Mouse (Mus musculus) lung, embryonic 16.5 days (tissue): ENCODE measurements around the gene Ndfip2. TPM values are rescaled to one million over a fixed set of nuclear protein-coding genes. Genes with fewer than 3 reads are reported as not detected.

Source experiments
- ATAC-seq: fragments of 200-750 bp; cut with Nextera tagmentation; 2 replicates; pipeline ENCODE4 v1.8.0; 2017; ENCODE audit warnings: low read depth, mild to moderate bottlenecking, moderate library complexity
- H3K27ac ChIP-seq: fragments of 300-500 bp; sonication (generic); 2 replicates; pipeline ENCODE4 v1.5.1; 2014; ENCODE audit warnings: mild to moderate bottlenecking, control low read depth, low read length
- H3K27me3 ChIP-seq: fragments of 300-500 bp; sonication (generic); 2 replicates; pipeline ENCODE4 v1.6.1; 2014; ENCODE audit warnings: low read depth, low read length, mixed read lengths; ENCODE audit not compliant: control insufficient read depth, insufficient read depth
- H3K36me3 ChIP-seq: fragments of 300-500 bp; sonication (generic); 2 replicates; pipeline ENCODE4 v1.6.1; 2014; ENCODE audit warnings: low read length; ENCODE audit not compliant: control insufficient read depth, insufficient read depth
- H3K4me1 ChIP-seq: fragments of 300-500 bp; sonication (generic); replicated peaks from 2 replicates; pipeline ENCODE4 v1.6.1; 2014; ENCODE audit warnings: low read length, mixed read lengths; ENCODE audit not compliant: control insufficient read depth, insufficient read depth
- H3K4me2 ChIP-seq: fragments of 300-500 bp; sonication (generic); 2 replicates; pipeline ENCODE4 v1.6.1; 2014; ENCODE audit warnings: low read depth, low read length, control low read depth
- H3K4me3 ChIP-seq: fragments of 300-500 bp; sonication (generic); 2 replicates; pipeline ENCODE4 v1.5.1; 2014; ENCODE audit warnings: mild to moderate bottlenecking, low read length, control low read depth
- H3K9ac ChIP-seq: fragments of 300-500 bp; sonication (generic); 2 replicates; pipeline ENCODE4 v1.6.1; 2014; ENCODE audit warnings: low read length, control low read depth
- H3K9me3 ChIP-seq: fragments of 300-500 bp; sonication (generic); 2 replicates; pipeline ENCODE4 v1.6.1; 2016; ENCODE audit warnings: low read length; ENCODE audit not compliant: control insufficient read depth
- WGBS: fragments of 180-500 bp; shearing (Covaris S2); extraction: QIAGEN DNeasy Blood & Tissue Kit; methylation state at CpG from one replicate; pipeline ENCODE4 v1.1.7; 2014; 5-methylcytosine and 5-hydroxymethylcytosine counted together
- polyA plus RNA-seq: library from polyadenylated mRNA; unstranded; fragments of >200 nt; fragmentation: Nextera tagmentation; extraction: Ambion mirVana; gene quantifications from 2 replicates; pipeline ENCODE4 v1.2.1, GENCODE M21; 2015

The Ndfip2 gene
- polyA plus RNA-seq, 1 experiment from 2014 or later = 58.2 TPM

GRCm38 (mm10) chr14:105322829-105323228 lies 64.5 kb downstream of the Ndfip2 start:
- Histone ChIP-seq H3K27me3 (no peaks in the 10 kb centered on the region), H3K36me3 (no peaks in the 10 kb centered on the region), H3K9ac (no peak overlapping the region), H3K27ac (no peak overlapping the region), H3K4me3 (no peak overlapping the region), H3K4me2 (no peak overlapping the region), H3K4me1 (no peaks in the 10 kb centered on the region), H3K9me3 (peaks cover 3% of the 10 kb centered on the region; the same call in 1 of the 2 replicates)
- 81% methylated on average over 5 of the region's 5 CpGs for WGBS
- no peak for ATAC-seq

GRCm38 (mm10) chr14:105323448-105323847 lies 65.1 kb downstream of the Ndfip2 start:
- Histone ChIP-seq H3K9ac (no peak overlapping the region), H3K27me3 (no peaks in the 10 kb centered on the region), H3K4me1 (peaks cover 4% of the 10 kb centered on the region; the same call in 1 of the 2 replicates), H3K9me3 (peaks cover 3% of the 10 kb centered on the region; the same call in 1 of the 2 replicates), H3K36me3 (no peaks in the 10 kb centered on the region), H3K4me3 (no peak overlapping the region), H3K27ac (no peak overlapping the region), H3K4me2 (no peak overlapping the region)
- 84% methylated on average over 9 of the region's 9 CpGs for WGBS
- ATAC-seq = no peak

GRCm38 (mm10) chr14:105328397-105329302 lies 70.3 kb downstream of the Ndfip2 start:
- 7% methylated on average over 13 of the region's 13 CpGs for WGBS
- peak overlapping the region; percentile 97 for H3K27ac ChIP-seq
- peak; percentile 91 for ATAC-seq
- H3K4me2 ChIP-seq = peak overlapping the region; percentile 54
- peaks cover 13% of the 10 kb centered on the region for H3K4me1 ChIP-seq
- peaks cover 3% of the 10 kb centered on the region; the same call in 1 of the 2 replicates for H3K9me3 ChIP-seq
- peak overlapping the region; percentile 51 for H3K4me3 ChIP-seq
- peak overlapping the region; percentile 63 for H3K9ac ChIP-seq
- H3K36me3 ChIP-seq = no peaks in the 10 kb centered on the region
- H3K27me3 ChIP-seq = no peaks in the 10 kb centered on the region

GRCm38 (mm10) chr14:105333475-105334094 lies 75.2 kb downstream of the Ndfip2 start:
- Histone ChIP-seq H3K4me2 (no peak overlapping the region; the same call in 1 of the 2 replicates), H3K9ac (0 out of 2 replicates have a peak overlapping the region, but pooled peaks have one; percentile 7), H3K27me3 (no peaks in the 10 kb centered on the region), H3K36me3 (no peaks in the 10 kb centered on the region), H3K4me1 (peaks cover 8% of the 10 kb centered on the region), H3K4me3 (0 out of 2 replicates have a peak overlapping the region, but pooled peaks have one; percentile 8), H3K27ac (no peak overlapping the region), H3K9me3 (no peaks in the 10 kb centered on the region)
- 68% methylated on average over 16 of the region's 16 CpGs for WGBS
- ATAC-seq = no peak

GRCm38 (mm10) chr14:105341765-105342164 lies 83.4 kb downstream of the Ndfip2 start:
- Histone ChIP-seq H3K27me3 (no peaks in the 10 kb centered on the region), H3K9ac (no peak overlapping the region), H3K27ac (no peak overlapping the region; the same call in 1 of the 2 replicates), H3K4me2 (no peak overlapping the region), H3K36me3 (no peaks in the 10 kb centered on the region), H3K4me3 (no peak overlapping the region), H3K4me1 (peaks cover 5% of the 10 kb centered on the region), H3K9me3 (no peaks in the 10 kb centered on the region)
- WGBS = 33% methylated on average over 8 of the region's 8 CpGs
- no peak for ATAC-seq

- WGBS = 42% methylated on average over 11 of the region's 11 CpGs
These were observed 95.7 kb downstream of the Ndfip2 start for GRCm38 (mm10) chr14:105354121-105354520.

More at GRCm38 (mm10) chr14:105354121-105354520, 95.7 kb downstream of the Ndfip2 start:
- Histone ChIP-seq H3K9ac (no peak overlapping the region), H3K27me3 (no peaks in the 10 kb centered on the region), H3K36me3 (no peaks in the 10 kb centered on the region), H3K9me3 (no peaks in the 10 kb centered on the region), H3K27ac (no peak overlapping the region), H3K4me2 (no peak overlapping the region), H3K4me1 (peaks cover 11% of the 10 kb centered on the region), H3K4me3 (no peak overlapping the region)
- no peak for ATAC-seq

Other genes with a start within 250 kb of the Ndfip2 start
- gene Rbm26, start 81.2 kb upstream of the Ndfip2 start, polyA plus RNA-seq = 27.0 and 27.8 TPM in 2 replicates